Mouse (Mus musculus) liver, embryonic 13.5 days (tissue): ENCODE results near the gene Gm49320. TPM values are rescaled to one million over a fixed set of nuclear protein-coding genes. Genes with fewer than 3 reads are reported as not detected.
A peak's percentile ranks its signal among the peaks of the same experiment; 100 is the strongest.

Source experiments
- ATAC-seq: fragments of 200-750 bp; cut with Nextera tagmentation; 2 replicates; pipeline ENCODE4 v1.8.0; 2017; ENCODE audit warnings: low read depth, mild to moderate bottlenecking, moderate number of reproducible peaks, moderate library complexity
- DNase-seq: peaks from one replicate; pipeline ENCODE4 v3.0.0; 2022
- H3K27ac ChIP-seq: fragments of 300-500 bp; sonication (generic); 2 replicates; pipeline ENCODE4 v1.5.1; 2015; ENCODE audit warnings: moderate library complexity, mild to moderate bottlenecking, inconsistent platforms
- H3K27me3 ChIP-seq: fragments of 300-500 bp; sonication (generic); 2 replicates; pipeline ENCODE4 v1.6.1; 2015; ENCODE audit warnings: mild to moderate bottlenecking, inconsistent platforms
- H3K36me3 ChIP-seq: fragments of 300-500 bp; sonication (generic); 2 replicates; pipeline ENCODE4 v1.6.1; 2015; ENCODE audit warnings: mild to moderate bottlenecking, inconsistent platforms
- H3K4me1 ChIP-seq: fragments of 300-500 bp; sonication (generic); replicated peaks from 2 replicates; pipeline ENCODE4 v1.6.1; 2015; ENCODE audit warnings: inconsistent platforms
- H3K4me2 ChIP-seq: fragments of 300-500 bp; sonication (generic); 2 replicates; pipeline ENCODE4 v1.6.1; 2015; ENCODE audit warnings: inconsistent platforms, mild to moderate bottlenecking, moderate library complexity
- H3K4me3 ChIP-seq: fragments of 300-500 bp; sonication (generic); replicated peaks from 2 replicates; pipeline ENCODE4 v1.5.1; 2015; ENCODE audit warnings: mild to moderate bottlenecking, inconsistent platforms
- H3K9ac ChIP-seq: fragments of 300-500 bp; sonication (generic); 2 replicates; pipeline ENCODE4 v1.6.1; 2015; ENCODE audit warnings: mild to moderate bottlenecking, inconsistent platforms
- H3K9me3 ChIP-seq: fragments of 300-500 bp; sonication (generic); replicated peaks from 2 replicates; pipeline ENCODE4 v1.6.1; 2016; ENCODE audit warnings: inconsistent platforms
- WGBS: fragments of 180-500 bp; shearing (Covaris S2); methylation state at CpG from one replicate; pipeline ENCODE4 v1.1.7; 2015; ENCODE audit not compliant: insufficient replicate concordance; 5-methylcytosine and 5-hydroxymethylcytosine counted together
- polyA plus RNA-seq: library from polyadenylated mRNA; unstranded; fragments of >200 nt; fragmentation: Nextera tagmentation; extraction: Ambion mirVana; gene quantifications from 2 replicates; pipeline ENCODE4 v1.2.1, GENCODE M21; 2015

Gene Gm49320
- polyA plus RNA-seq = 0.19 and 0.23 TPM in 2 replicates

DNA sequence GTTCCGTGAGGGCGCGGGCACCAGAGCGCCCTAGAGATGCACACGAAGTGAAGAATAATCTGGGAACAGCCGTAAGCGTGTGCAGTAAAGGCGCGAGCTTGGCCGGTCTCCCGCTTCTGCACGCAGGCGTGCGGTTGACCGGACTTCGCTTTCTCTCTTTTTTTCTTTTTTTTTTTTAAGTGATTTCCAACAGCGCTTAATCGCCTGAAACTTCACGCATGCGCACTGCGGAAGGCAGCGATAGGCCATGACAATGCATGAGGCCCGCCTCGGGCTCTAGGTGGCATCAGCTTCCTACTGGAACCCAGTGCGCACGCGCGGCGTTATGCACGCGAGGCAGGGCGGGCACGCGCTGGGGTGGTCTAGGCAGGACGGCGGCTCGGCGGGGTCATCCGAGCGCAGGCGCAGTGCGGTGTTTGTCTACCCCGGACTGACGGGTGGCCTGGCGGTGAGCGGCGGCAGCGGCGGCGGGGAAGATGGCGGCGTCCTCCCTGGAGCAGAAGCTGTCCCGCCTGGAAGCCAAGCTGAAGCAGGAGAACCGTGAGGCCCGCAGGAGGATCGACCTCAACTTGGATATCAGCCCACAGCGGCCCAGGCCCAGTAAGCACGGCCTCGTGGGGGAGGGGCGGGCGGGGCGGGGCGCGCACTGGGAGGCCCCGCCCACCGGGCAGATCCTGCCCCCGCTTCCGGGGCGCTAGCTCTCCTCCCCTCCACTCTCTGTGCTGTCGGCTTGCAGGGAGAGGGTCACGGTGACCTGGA lies at the start of gene Gm49320, which contains the start of gene Map2k7:
Gene Gm49320, plus strand, starts transcription at position 432 of the 759 bp plus-strand sequence.
Gene Map2k7, plus strand, starts transcription at position 307 of the 759 bp plus-strand sequence.
- under 1% methylated on average over 68 of the region's 71 CpGs for WGBS
- Histone ChIP-seq H3K27ac (peak within 1 kb of the TSS; percentile 97), H3K9ac (peak within 1 kb of the TSS; percentile 86), H3K4me2 (peak within 1 kb of the TSS; percentile 91), H3K27me3 (peaks cover 5% of the 10 kb centered on the region; the same call in 1 of the 2 replicates), H3K9me3 (no peaks in the 10 kb centered on the region), H3K4me3 (peak within 1 kb of the TSS; percentile 81), H3K4me1 (peaks cover 47% of the 10 kb centered on the region), H3K36me3 (peaks cover 30% of the 10 kb centered on the region)
- ATAC-seq = peak; percentile 93
- peak; percentile 98 for DNase-seq

DNA sequence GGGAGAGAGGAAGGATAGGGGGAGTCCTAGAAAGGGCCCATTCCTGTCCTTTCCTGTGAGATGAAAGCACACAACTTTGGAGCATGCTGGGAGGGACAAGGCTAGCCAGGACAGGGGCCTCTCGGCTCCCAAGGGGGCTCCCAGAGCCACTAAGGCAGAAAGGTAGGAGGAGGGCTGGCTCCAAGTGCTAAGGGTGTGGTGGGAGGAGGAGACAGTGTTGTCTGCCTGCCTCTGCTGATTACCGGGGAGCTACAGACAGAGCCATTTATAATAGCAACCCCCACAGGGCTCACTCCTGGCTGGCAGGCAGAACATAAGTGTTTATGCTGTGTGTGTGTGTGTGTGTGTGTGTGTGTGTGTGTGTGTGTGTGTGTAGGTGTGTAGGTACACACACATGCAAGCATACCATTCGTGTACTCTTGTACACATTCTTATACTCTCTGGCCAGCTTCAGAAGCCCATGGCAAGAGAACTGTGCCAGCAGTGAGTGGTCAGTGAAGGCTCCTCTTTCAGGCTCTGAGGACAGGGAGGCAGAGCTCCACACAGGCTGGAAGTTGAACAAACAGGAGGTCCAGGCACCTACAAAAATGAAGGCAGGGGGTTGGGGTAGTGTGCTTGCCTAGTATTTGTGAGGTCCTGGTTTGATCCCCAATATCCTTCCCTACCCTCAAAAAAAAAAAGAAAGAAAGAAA lies 49.5 kb upstream of the Gm49320 start:
- Histone ChIP-seq H3K4me1 (peaks cover 56% of the 10 kb centered on the region), H3K27ac (peak overlapping the region; percentile 86), H3K9me3 (no peaks in the 10 kb centered on the region), H3K9ac (peak overlapping the region; percentile 65), H3K27me3 (no peaks in the 10 kb centered on the region), H3K36me3 (no peaks in the 10 kb centered on the region), H3K4me2 (peak overlapping the region; percentile 59), H3K4me3 (peak overlapping the region; percentile 11)
- WGBS = 16% methylated on average over 3 of the region's 3 CpGs
- ATAC-seq (peak; percentile 97), DNase-seq (peak; percentile 68)

GRCm38 (mm10) chr8:4192305-4192704 lies 46.4 kb upstream of the Gm49320 start:
- Histone ChIP-seq H3K9me3 (no peaks in the 10 kb centered on the region), H3K4me3 (no peak overlapping the region), H3K27me3 (no peaks in the 10 kb centered on the region), H3K9ac (no peak overlapping the region), H3K4me2 (no peak overlapping the region), H3K36me3 (no peaks in the 10 kb centered on the region), H3K4me1 (peaks cover 43% of the 10 kb centered on the region), H3K27ac (no peak overlapping the region)
- WGBS = 67% methylated on average over 5 of the region's 5 CpGs
- DNase-seq (no peak), ATAC-seq (no peak)

GRCm38 (mm10) chr8:4192807-4193587 lies 45.7 kb upstream of the Gm49320 start:
- Histone ChIP-seq H3K9ac (peak overlapping the region; percentile 9; the same call in 1 of the 2 replicates), H3K36me3 (no peaks in the 10 kb centered on the region), H3K27ac (no peak overlapping the region), H3K4me1 (peaks cover 36% of the 10 kb centered on the region), H3K9me3 (no peaks in the 10 kb centered on the region), H3K4me2 (peak overlapping the region; percentile 16), H3K4me3 (no peak overlapping the region), H3K27me3 (no peaks in the 10 kb centered on the region)
- DNase-seq = peak; percentile 72
- WGBS = 12% methylated on average over 18 of the region's 18 CpGs
- peak; percentile 39; the same call in 1 of the 2 replicates for ATAC-seq

DNA sequence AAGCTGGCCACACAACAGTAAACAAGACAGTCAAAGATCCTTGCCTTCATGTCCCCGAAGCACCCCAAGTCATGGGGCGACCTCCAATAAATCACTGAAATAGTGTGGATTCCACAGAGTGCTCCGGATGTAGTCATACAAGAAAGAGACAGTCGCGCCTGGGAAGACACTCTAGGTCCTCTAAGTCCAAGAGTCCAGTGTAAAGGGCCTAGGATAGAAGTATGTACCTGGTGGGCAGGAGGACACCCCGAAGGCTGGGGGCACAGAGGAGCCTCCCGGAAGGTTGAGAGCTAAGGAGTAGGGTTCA lies 45.1 kb upstream of the Gm49320 start:
- WGBS = 50% methylated on average over 7 of the region's 7 CpGs
- DNase-seq = no peak
- Histone ChIP-seq H3K9ac (peak overlapping the region; percentile 9), H3K4me1 (peaks cover 30% of the 10 kb centered on the region), H3K27ac (no peak overlapping the region), H3K27me3 (no peaks in the 10 kb centered on the region), H3K4me3 (no peak overlapping the region), H3K4me2 (peak overlapping the region; percentile 16; the same call in 1 of the 2 replicates), H3K9me3 (no peaks in the 10 kb centered on the region), H3K36me3 (no peaks in the 10 kb centered on the region)
- no peak for ATAC-seq

DNA sequence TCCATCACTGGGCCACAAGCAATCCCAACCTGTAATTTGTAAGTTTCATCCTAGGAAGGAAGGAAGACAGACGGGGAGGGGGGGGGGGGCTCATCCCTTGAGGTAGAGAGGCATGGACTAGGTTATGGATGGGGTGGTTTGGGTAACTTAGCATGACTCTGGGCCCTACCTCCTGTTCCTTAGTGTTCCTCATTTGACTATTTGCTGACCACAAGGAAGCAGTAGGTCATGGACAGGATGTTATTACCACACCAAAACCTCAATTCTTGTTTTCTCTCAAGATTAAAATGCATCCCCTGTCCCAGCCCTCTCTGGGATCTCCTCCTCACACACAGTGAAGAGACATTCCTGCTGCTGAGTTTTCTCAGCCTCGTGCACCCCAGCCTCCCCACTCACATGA lies 37.3 kb upstream of the Gm49320 start:
- Histone ChIP-seq H3K9me3 (no peaks in the 10 kb centered on the region), H3K4me2 (no peak overlapping the region), H3K27ac (no peak overlapping the region), H3K4me1 (peaks cover 12% of the 10 kb centered on the region), H3K9ac (no peak overlapping the region), H3K27me3 (peaks cover 30% of the 10 kb centered on the region), H3K4me3 (no peak overlapping the region), H3K36me3 (no peaks in the 10 kb centered on the region)
- ATAC-seq = no peak
- DNase-seq = no peak
- WGBS = 31% methylated on average over 2 of the region's 2 CpGs

DNA sequence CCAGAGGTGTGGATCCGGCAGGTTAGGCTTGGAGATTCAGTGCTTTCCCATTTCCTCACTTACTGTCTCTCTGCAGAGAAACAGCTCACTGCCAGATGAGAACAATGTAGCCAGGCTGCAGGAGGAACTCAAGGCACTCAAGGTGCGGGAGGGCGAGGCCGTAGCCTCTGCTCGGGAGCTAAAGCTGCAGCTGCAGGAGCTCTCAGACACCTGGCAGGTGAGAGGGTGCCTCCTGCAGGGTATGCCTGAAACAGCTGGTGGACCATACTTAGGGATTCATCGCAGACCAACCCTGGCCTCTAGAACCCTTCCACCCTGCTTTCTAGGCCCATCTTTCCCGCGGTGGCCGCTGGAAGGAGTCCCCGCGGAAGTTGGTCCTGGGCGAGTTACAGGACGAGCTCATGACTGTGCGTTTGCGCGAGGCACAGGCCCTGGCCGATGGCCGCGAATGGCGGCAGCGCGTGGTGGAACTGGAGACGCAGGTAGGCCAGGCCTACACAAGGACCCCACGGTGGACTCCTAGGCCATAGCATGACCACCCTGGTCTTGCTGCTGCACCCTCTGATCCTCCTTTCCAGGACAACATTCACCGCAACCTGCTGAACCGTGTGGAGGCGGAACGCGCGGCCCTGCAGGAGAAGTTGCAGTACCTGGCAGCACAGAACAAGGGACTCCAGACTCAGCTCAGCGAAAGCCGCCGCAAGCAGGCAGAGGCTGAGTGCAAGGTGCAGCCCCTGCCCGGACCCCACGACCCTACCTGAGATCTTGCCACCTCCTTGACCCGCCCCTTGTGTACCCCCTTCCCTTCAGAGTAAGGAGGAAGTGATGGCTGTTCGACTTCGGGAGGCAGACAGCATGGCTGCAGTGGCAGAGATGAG lies 33.2 kb upstream of the Gm49320 start:
- Histone ChIP-seq H3K4me3 (peak overlapping the region; percentile 33), H3K27ac (no peak overlapping the region), H3K27me3 (peaks cover 61% of the 10 kb centered on the region), H3K9me3 (no peaks in the 10 kb centered on the region), H3K9ac (0 out of 2 replicates have a peak overlapping the region, but pooled peaks have one; percentile 17), H3K36me3 (no peaks in the 10 kb centered on the region), H3K4me2 (peak overlapping the region; percentile 52), H3K4me1 (peaks cover 20% of the 10 kb centered on the region)
- WGBS = 15% methylated on average over 38 of the region's 38 CpGs
- DNase-seq (no peak), ATAC-seq (no peak)

- H3K27ac ChIP-seq = no peak overlapping the region
- peak overlapping the region; percentile 52 for H3K4me2 ChIP-seq
- ATAC-seq (peak; percentile 75), DNase-seq (no peak)
- 0 out of 2 replicates have a peak overlapping the region, but pooled peaks have one; percentile 17 for H3K9ac ChIP-seq
- no peaks in the 10 kb centered on the region for H3K9me3 ChIP-seq
- H3K4me1 ChIP-seq = peaks cover 20% of the 10 kb centered on the region
- H3K4me3 ChIP-seq = peak overlapping the region; percentile 33
- 15% methylated on average over 44 of the region's 44 CpGs for WGBS
- H3K36me3 ChIP-seq = no peaks in the 10 kb centered on the region
- H3K27me3 ChIP-seq = peaks cover 70% of the 10 kb centered on the region
Observed at GRCm38 (mm10) chr8:4206182-4207015, 32.3 kb upstream of the Gm49320 start.

- H3K4me1 ChIP-seq = peaks cover 20% of the 10 kb centered on the region
- H3K27ac ChIP-seq = no peak overlapping the region
- 49% methylated on average over 2 of the region's 2 CpGs for WGBS
- 0 out of 2 replicates have a peak overlapping the region, but pooled peaks have one; percentile 33 for H3K4me3 ChIP-seq
- H3K9ac ChIP-seq = no peak overlapping the region
- H3K36me3 ChIP-seq = no peaks in the 10 kb centered on the region
- peaks cover 71% of the 10 kb centered on the region for H3K27me3 ChIP-seq
- no peak for ATAC-seq
- H3K9me3 ChIP-seq = no peaks in the 10 kb centered on the region
- no peak for DNase-seq
- H3K4me2 ChIP-seq = peak overlapping the region; percentile 52
Observed at GRCm38 (mm10) chr8:4207016-4207350, 31.7 kb upstream of the Gm49320 start.

- Histone ChIP-seq H3K4me1 (peaks cover 32% of the 10 kb centered on the region), H3K9me3 (no peaks in the 10 kb centered on the region), H3K4me3 (no peak overlapping the region), H3K36me3 (no peaks in the 10 kb centered on the region), H3K27ac (no peak overlapping the region), H3K27me3 (peaks cover 78% of the 10 kb centered on the region), H3K9ac (no peak overlapping the region), H3K4me2 (no peak overlapping the region)
- DNase-seq (no peak), ATAC-seq (no peak)
- WGBS = 61% methylated on average over 6 of the region's 6 CpGs
Observed at GRCm38 (mm10) chr8:4211097-4211496, 27.6 kb upstream of the Gm49320 start.
